Mouse (Mus musculus): ENCODE data around the gene Cldn3. TPM values are rescaled to one million over a fixed set of nuclear protein-coding genes. Genes with fewer than 3 reads are reported as not detected.

Gene Cldn3
- polyA plus RNA-seq, 1 experiment from 2014 or later, result 3.5 TPM

DNA sequence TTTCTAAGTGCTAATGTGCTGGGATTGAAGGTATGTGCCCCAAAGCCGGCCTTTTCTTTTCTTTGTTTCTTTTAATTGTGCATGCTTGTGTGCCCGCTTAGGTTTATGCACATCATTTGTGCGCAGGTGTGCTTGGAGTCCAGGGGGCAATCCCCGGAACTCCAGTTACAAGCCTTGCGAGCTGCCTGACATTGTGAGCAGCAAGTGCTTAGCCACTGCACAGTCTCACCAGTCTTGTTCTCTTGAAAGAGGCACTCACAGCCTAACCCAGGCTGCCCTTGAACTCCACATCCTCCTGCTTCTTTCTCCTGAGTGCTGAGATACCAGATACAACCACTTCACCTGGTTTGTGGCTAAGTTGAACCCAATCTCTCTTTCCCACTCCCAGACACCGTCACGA lies 12.5 kb upstream of the Cldn3 start:
- H3K27me3 ChIP-seq (ENCODE audit: control insufficient read depth, insufficient read depth, low read length), result no peaks in the 10 kb centered on the region
- DNase-seq (ENCODE audit: low spot score), result no peak
- no peak overlapping the region for H3K4me3 ChIP-seq (ENCODE audit: low read depth, low read length)
- ATAC-seq (ENCODE audit: low FRiP score), result no peak
- H3K4me2 ChIP-seq (replicated peaks; ENCODE audit: low read depth, low read length), result no peak overlapping the region
- no peaks in the 10 kb centered on the region for H3K9me3 ChIP-seq (ENCODE audit: control insufficient read depth, low read length)
- H3K9ac ChIP-seq (ENCODE audit: low read depth, low read length), result no peak overlapping the region
- H3K27ac ChIP-seq (ENCODE audit: low read depth, low read length), result no peak overlapping the region
- H3K36me3 ChIP-seq (ENCODE audit: control insufficient read depth, insufficient read depth, low read length), result no peaks in the 10 kb centered on the region
- H3K4me1 ChIP-seq (replicated peaks; ENCODE audit: control insufficient read depth, insufficient read depth, low read length), result no peaks in the 10 kb centered on the region
- 88% methylated on average over 7 of the region's 7 CpGs for WGBS

DNA sequence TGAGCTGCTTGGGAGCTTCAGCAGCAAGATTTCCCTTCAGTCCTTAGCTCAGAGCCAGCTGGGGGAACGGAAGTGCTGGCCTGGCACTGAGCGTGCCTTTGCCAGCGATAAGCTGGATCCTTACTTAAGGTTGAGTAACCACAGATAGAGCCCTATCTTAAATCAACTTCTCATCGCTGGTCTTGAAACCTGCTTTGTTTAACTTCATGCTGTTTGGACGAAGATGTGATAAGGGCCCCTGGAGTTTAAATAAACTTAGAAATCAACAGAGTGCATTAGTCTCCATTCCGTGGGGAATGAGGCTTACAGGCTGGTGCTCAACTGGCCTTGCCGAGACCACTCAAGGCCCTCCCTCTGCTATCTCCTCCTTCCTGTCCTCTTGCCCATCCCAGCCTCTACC lies 11.7 kb upstream of the Cldn3 start:
- H3K27me3 ChIP-seq (ENCODE audit: control insufficient read depth, insufficient read depth, low read length), result no peaks in the 10 kb centered on the region
- H3K9me3 ChIP-seq (ENCODE audit: control insufficient read depth, low read length), result no peaks in the 10 kb centered on the region
- no peak overlapping the region for H3K4me3 ChIP-seq (ENCODE audit: low read depth, low read length)
- H3K4me2 ChIP-seq (replicated peaks; ENCODE audit: low read depth, low read length), result no peak overlapping the region
- H3K36me3 ChIP-seq (ENCODE audit: control insufficient read depth, insufficient read depth, low read length), result no peaks in the 10 kb centered on the region
- no peaks in the 10 kb centered on the region for H3K4me1 ChIP-seq (replicated peaks; ENCODE audit: control insufficient read depth, insufficient read depth, low read length)
- ATAC-seq (ENCODE audit: low FRiP score) (no peak), DNase-seq (ENCODE audit: low spot score) (no peak)
- H3K9ac ChIP-seq (ENCODE audit: low read depth, low read length), result no peak overlapping the region
- H3K27ac ChIP-seq (ENCODE audit: low read depth, low read length), result no peak overlapping the region
- WGBS, result 69% methylated on average over 7 of the region's 7 CpGs

DNA sequence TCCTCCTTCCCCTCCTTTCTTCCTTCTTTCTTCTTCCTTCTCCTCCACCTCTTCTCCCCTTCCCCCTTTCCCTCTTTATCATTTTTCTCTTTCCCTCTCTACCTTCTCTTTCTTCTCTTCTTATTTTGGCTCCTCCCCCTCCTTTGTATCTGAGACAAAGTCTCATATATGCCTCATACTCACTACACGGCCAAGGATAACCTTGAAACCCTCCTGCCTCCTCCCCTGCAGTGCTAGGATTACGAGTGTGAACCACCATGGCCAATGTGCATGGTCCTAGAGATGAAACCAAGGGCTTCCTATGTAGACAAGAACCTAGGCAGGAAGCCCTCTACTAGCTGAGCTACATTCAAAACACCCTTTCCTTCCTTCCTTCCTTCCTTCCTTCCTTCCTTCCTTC lies 11.1 kb upstream of the Cldn3 start:
- Histone ChIP-seq H3K4me1 (replicated peaks; ENCODE audit: control insufficient read depth, insufficient read depth, low read length) (no peaks in the 10 kb centered on the region), H3K9ac (ENCODE audit: low read depth, low read length) (no peak overlapping the region), H3K27ac (ENCODE audit: low read depth, low read length) (no peak overlapping the region), H3K9me3 (ENCODE audit: control insufficient read depth, low read length) (no peaks in the 10 kb centered on the region), H3K27me3 (ENCODE audit: control insufficient read depth, insufficient read depth, low read length) (no peaks in the 10 kb centered on the region), H3K4me3 (ENCODE audit: low read depth, low read length) (no peak overlapping the region), H3K4me2 (replicated peaks; ENCODE audit: low read depth, low read length) (no peak overlapping the region), H3K36me3 (ENCODE audit: control insufficient read depth, insufficient read depth, low read length) (no peaks in the 10 kb centered on the region)
- no peak for DNase-seq (ENCODE audit: low spot score)
- ATAC-seq (ENCODE audit: low FRiP score), result no peak
- 52% methylated on average over 2 of the region's 2 CpGs for WGBS

DNA sequence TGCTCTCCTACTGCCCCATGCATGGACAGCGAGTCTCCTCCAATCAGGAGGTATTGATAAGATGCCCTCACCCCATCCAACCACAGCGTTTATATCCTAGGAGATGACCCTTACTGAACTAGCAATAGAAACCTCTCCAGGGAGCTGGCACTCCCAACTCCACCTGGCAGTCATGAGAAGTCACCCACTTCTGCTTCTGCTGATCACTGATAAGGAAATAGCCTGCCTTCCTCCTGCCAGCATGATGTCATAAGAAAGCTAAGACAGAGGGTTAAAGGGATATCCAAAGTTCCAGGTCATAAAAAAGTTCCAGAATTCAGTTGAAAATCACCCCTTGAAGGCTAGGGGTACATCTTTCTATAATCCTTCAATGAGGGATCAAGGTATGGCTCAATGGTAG lies 9.8 kb upstream of the Cldn3 start:
- Histone ChIP-seq H3K9ac (ENCODE audit: low read depth, low read length) (no peak overlapping the region), H3K9me3 (ENCODE audit: control insufficient read depth, low read length) (no peaks in the 10 kb centered on the region), H3K4me1 (replicated peaks; ENCODE audit: control insufficient read depth, insufficient read depth, low read length) (no peaks in the 10 kb centered on the region), H3K36me3 (ENCODE audit: control insufficient read depth, insufficient read depth, low read length) (no peaks in the 10 kb centered on the region), H3K27me3 (ENCODE audit: control insufficient read depth, insufficient read depth, low read length) (no peaks in the 10 kb centered on the region), H3K4me2 (replicated peaks; ENCODE audit: low read depth, low read length) (no peak overlapping the region), H3K27ac (ENCODE audit: low read depth, low read length) (no peak overlapping the region), H3K4me3 (ENCODE audit: low read depth, low read length) (no peak overlapping the region)
- DNase-seq (ENCODE audit: low spot score), result no peak
- no peak for ATAC-seq (ENCODE audit: low FRiP score)
- WGBS, result 85% methylated on average over 2 of the region's 2 CpGs

DNA sequence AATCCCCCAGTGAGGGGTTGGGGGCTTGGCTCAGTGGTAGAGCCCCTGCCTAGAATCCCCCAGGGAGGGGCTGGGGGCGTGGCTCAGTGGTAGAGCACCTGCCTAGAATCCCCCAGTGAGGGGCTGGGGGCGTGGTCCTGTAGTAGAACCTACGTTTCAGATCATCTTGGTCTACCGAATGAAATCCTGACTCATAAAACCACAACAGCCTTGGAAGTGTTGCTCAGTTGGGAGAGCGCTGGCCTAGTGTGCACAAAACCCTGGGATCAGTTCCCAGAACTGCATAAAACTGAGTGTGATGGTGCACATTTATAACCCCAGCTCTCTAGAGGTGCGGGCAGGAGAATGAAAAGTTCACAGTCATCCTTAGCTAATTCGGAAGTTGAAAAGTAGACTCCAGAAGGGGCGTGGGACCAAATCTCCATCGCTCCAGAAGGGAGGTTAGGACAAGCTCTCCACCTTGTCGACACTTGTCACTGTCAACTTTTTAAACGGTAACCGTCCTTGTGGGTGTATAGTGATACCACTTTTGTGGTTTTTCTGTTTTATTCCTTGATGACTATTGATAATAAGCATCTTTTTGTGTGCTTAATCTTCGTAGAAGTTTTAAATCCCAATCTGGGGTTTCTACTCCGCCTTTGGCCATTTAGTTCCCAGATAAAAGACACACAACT lies 9.3 kb upstream of the Cldn3 start:
- WGBS, result 89% methylated on average over 14 of the region's 14 CpGs
- no peak overlapping the region for H3K4me2 ChIP-seq (replicated peaks; ENCODE audit: low read depth, low read length)
- H3K27me3 ChIP-seq (ENCODE audit: control insufficient read depth, insufficient read depth, low read length), result no peaks in the 10 kb centered on the region
- H3K36me3 ChIP-seq (ENCODE audit: control insufficient read depth, insufficient read depth, low read length), result no peaks in the 10 kb centered on the region
- no peak overlapping the region for H3K9ac ChIP-seq (ENCODE audit: low read depth, low read length)
- DNase-seq (ENCODE audit: low spot score) (no peak), ATAC-seq (ENCODE audit: low FRiP score) (no peak)
- no peak overlapping the region for H3K4me3 ChIP-seq (ENCODE audit: low read depth, low read length)
- no peak overlapping the region for H3K27ac ChIP-seq (ENCODE audit: low read depth, low read length)
- no peaks in the 10 kb centered on the region for H3K9me3 ChIP-seq (ENCODE audit: control insufficient read depth, low read length)
- no peaks in the 10 kb centered on the region for H3K4me1 ChIP-seq (replicated peaks; ENCODE audit: control insufficient read depth, insufficient read depth, low read length)

DNA sequence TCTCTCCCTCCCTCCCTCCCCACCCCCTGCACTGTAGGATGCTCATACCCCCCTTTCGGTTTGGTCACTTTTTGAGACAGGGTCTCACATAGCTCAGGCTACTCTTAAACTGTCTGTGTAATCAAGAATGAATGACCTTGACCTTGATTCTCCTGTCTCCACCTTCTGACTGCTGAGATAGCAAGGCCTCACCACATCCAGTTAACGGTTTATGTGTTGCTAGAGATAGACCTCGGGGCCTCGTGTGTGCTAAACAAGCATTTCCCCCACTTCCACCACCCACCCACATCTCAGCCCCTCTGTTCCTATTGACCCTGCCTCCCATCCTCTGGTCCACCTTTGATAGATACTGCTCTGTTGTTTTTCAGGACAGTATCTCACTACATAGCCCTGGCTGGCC lies 8.2 kb upstream of the Cldn3 start:
- no peaks in the 10 kb centered on the region for H3K36me3 ChIP-seq (ENCODE audit: control insufficient read depth, insufficient read depth, low read length)
- no peak overlapping the region for H3K4me2 ChIP-seq (replicated peaks; ENCODE audit: low read depth, low read length)
- no peak for DNase-seq (ENCODE audit: low spot score)
- no peaks in the 10 kb centered on the region for H3K9me3 ChIP-seq (ENCODE audit: control insufficient read depth, low read length)
- no peak overlapping the region for H3K4me3 ChIP-seq (ENCODE audit: low read depth, low read length)
- WGBS, result 85% methylated on average over 4 of the region's 4 CpGs
- H3K4me1 ChIP-seq (replicated peaks; ENCODE audit: control insufficient read depth, insufficient read depth, low read length), result no peaks in the 10 kb centered on the region
- H3K9ac ChIP-seq (ENCODE audit: low read depth, low read length), result no peak overlapping the region
- H3K27me3 ChIP-seq (ENCODE audit: control insufficient read depth, insufficient read depth, low read length), result no peaks in the 10 kb centered on the region
- H3K27ac ChIP-seq (ENCODE audit: low read depth, low read length), result no peak overlapping the region
- no peak for ATAC-seq (ENCODE audit: low FRiP score)

DNA sequence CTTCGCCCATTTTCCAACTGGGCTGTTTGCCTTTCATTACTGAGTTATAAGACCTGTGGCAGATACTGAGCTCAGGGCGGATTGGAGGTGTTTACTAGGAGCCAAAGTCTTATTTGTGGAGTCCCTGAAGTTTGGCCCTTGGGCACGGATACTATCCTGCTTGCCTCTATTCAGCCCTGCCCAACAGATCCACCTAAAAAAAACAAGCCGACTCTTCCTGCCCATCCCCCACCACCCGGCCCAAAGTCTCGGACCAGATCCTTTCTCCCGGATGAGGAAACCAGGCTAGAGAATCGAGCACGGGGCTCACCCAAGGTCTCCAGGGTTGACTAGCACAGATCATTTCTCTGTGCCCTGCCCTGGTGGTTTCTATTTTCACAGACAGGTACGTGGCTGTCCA lies 4.9 kb upstream of the Cldn3 start:
- Histone ChIP-seq H3K27me3 (ENCODE audit: control insufficient read depth, insufficient read depth, low read length) (peaks cover 18% of the 10 kb centered on the region), H3K4me2 (replicated peaks; ENCODE audit: low read depth, low read length) (no peak overlapping the region), H3K4me3 (ENCODE audit: low read depth, low read length) (no peak overlapping the region), H3K36me3 (ENCODE audit: control insufficient read depth, insufficient read depth, low read length) (no peaks in the 10 kb centered on the region), H3K27ac (ENCODE audit: low read depth, low read length) (no peak overlapping the region), H3K4me1 (replicated peaks; ENCODE audit: control insufficient read depth, insufficient read depth, low read length) (peaks cover 1% of the 10 kb centered on the region; the same call in 1 of the 2 replicates), H3K9me3 (ENCODE audit: control insufficient read depth, low read length) (no peaks in the 10 kb centered on the region), H3K9ac (ENCODE audit: low read depth, low read length) (no peak overlapping the region)
- 69% methylated on average over 10 of the region's 10 CpGs for WGBS
- DNase-seq (ENCODE audit: low spot score) (no peak), ATAC-seq (ENCODE audit: low FRiP score) (no peak)

DNA sequence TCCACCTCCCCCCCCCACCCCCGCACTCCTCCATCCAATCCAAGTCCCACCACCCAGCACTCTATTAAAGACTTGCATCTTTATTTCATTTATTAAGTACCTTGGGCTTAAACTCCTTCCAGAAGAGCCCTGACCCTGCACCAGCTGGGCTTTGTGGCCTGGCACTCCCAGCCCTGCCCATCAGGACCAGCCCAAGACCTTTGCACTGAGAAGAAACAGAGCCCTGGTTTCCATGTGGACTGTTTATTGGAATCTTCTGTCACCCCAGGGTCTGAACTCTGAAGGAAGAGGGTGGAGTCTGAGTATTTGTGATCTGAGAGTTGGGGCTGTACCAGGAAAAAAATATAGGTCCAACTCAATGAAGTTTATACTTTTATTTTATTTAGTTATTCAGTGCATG lies 2.9 kb upstream of the Cldn3 start:
- peaks cover 5% of the 10 kb centered on the region; the same call in 1 of the 2 replicates for H3K4me1 ChIP-seq (replicated peaks; ENCODE audit: control insufficient read depth, insufficient read depth, low read length)
- H3K27me3 ChIP-seq (ENCODE audit: control insufficient read depth, insufficient read depth, low read length), result peaks cover 37% of the 10 kb centered on the region
- no peaks in the 10 kb centered on the region for H3K9me3 ChIP-seq (ENCODE audit: control insufficient read depth, low read length)
- H3K9ac ChIP-seq (ENCODE audit: low read depth, low read length), result no peak overlapping the region
- no peaks in the 10 kb centered on the region for H3K36me3 ChIP-seq (ENCODE audit: control insufficient read depth, insufficient read depth, low read length)
- whole genome bisulfite sequencing, result 92% methylated on average over 1 of the region's 1 CpGs
- ATAC-seq (ENCODE audit: low FRiP score) (no peak), DNase-seq (ENCODE audit: low spot score) (no peak)
- H3K27ac ChIP-seq (ENCODE audit: low read depth, low read length), result no peak overlapping the region
- no peak overlapping the region for H3K4me2 ChIP-seq (replicated peaks; ENCODE audit: low read depth, low read length)
- H3K4me3 ChIP-seq (ENCODE audit: low read depth, low read length), result no peak overlapping the region

DNA sequence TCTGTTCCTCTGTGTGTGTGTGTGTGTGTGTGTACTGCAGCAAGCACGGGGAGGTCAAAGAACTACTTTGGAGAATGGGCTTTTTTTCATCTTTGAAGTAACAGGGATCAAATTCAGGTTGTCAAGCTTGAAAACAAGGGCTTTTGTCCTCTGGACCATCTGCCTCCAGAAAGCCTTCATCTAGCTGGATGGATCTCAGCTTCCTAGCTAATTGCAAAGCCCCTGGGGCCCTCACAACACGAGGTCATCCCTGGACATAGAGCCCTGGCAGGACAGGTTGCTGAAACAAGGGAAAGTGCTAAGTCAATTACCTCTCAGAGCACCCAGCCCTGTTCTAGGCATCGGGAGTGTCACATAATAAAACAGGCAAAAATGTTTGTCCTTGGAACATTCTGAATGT lies 2.2 kb upstream of the Cldn3 start:
- no peak for ATAC-seq (ENCODE audit: low FRiP score)
- peaks cover 39% of the 10 kb centered on the region for H3K27me3 ChIP-seq (ENCODE audit: control insufficient read depth, insufficient read depth, low read length)
- peaks cover 5% of the 10 kb centered on the region; the same call in 1 of the 2 replicates for H3K4me1 ChIP-seq (replicated peaks; ENCODE audit: control insufficient read depth, insufficient read depth, low read length)
- H3K4me3 ChIP-seq (ENCODE audit: low read depth, low read length), result no peak overlapping the region
- no peak overlapping the region for H3K9ac ChIP-seq (ENCODE audit: low read depth, low read length)
- H3K36me3 ChIP-seq (ENCODE audit: control insufficient read depth, insufficient read depth, low read length), result no peaks in the 10 kb centered on the region
- H3K27ac ChIP-seq (ENCODE audit: low read depth, low read length), result no peak overlapping the region
- DNase-seq (ENCODE audit: low spot score), result peak; percentile 45
- no peaks in the 10 kb centered on the region for H3K9me3 ChIP-seq (ENCODE audit: control insufficient read depth, low read length)
- no peak overlapping the region for H3K4me2 ChIP-seq (replicated peaks; ENCODE audit: low read depth, low read length)
- 13% methylated on average over 3 of the region's 3 CpGs for WGBS

All from hindbrain, embryonic 11.5 days (tissue).